Mouse (Mus musculus): ENCODE measurements around the gene Prc1. TPM values are rescaled to one million over a fixed set of nuclear protein-coding genes. Genes with fewer than 3 reads are reported as not detected.

Prc1 gene
- 8.4 and 13.8 TPM in 2 replicates for polyA plus RNA-seq (2015; fragmentation: Nextera tagmentation; extraction: Ambion mirVana)

GRCm38 (mm10) chr7:80294062-80294763, at the start of gene Prc1:
Prc1 (plus strand) TSS chr7:80294450.
- peak within 1 kb of the TSS; percentile 66 for H3K27ac ChIP-seq (ENCODE audit: low read length)
- WGBS: under 1% methylated on average over 51 of the region's 52 CpGs
- H3K9ac ChIP-seq (replicated peaks; ENCODE audit: low read depth): peak within 1 kb of the TSS; percentile 40
- DNase-seq (ENCODE audit: low spot score): peak; percentile 98
- no peaks in the 10 kb centered on the region for H3K27me3 ChIP-seq (replicated peaks; ENCODE audit: insufficient read depth, low read length)
- no peaks in the 10 kb centered on the region; the same call in 1 of the 2 replicates for H3K4me1 ChIP-seq (ENCODE audit: insufficient read depth, low read depth, low read length)
- peak; percentile 100 for ATAC-seq
- peak within 1 kb of the TSS; percentile 62 for H3K4me3 ChIP-seq (ENCODE audit: low read depth, low read length)
- no peak for TF ChIP-seq EP300 (IDR thresholded peaks at IDR 0.05)
- TF ChIP-seq CTCF (IDR thresholded peaks at IDR 0.05): peak; percentile 3; the same call in 1 of the 2 replicates
- H3K9me3 ChIP-seq (ENCODE audit: low read length): no peaks in the 10 kb centered on the region
- H3K4me2 ChIP-seq (replicated peaks; ENCODE audit: low read depth, low read length): peak within 1 kb of the TSS; percentile 84
- no peaks in the 10 kb centered on the region for H3K36me3 ChIP-seq (ENCODE audit: insufficient read depth, low read length)

DNA sequence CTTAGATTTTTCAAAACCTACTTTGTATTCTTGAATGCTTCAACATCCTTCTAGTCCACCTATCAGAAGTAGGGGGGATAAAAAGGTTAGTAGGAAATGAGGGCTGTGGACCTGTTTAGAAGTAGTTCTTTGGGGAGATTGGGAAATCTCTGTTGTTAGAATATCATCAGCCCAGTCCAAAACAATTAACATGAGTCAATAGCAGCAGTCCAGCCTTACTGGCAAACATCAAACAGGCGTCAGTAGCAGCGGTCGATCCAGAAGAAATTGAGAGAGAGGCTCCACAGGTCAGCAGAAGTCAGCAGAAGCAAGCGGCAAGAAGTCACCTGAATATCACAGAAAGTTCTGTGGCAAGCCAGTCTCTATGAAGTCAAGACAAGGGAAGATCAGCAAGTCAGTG, 49.4 kb upstream of the Prc1 start:
- no peak overlapping the region for H3K4me2 ChIP-seq (replicated peaks; ENCODE audit: low read depth, low read length)
- 91% methylated on average over 4 of the region's 4 CpGs for WGBS
- H3K9ac ChIP-seq (replicated peaks; ENCODE audit: low read depth): no peak overlapping the region
- no peaks in the 10 kb centered on the region for H3K4me1 ChIP-seq (ENCODE audit: insufficient read depth, low read depth, low read length)
- H3K4me3 ChIP-seq (ENCODE audit: low read depth, low read length): no peak overlapping the region
- no peak overlapping the region for H3K27ac ChIP-seq (ENCODE audit: low read length)
- ATAC-seq: no peak
- no peaks in the 10 kb centered on the region for H3K9me3 ChIP-seq (ENCODE audit: low read length)
- H3K36me3 ChIP-seq (ENCODE audit: insufficient read depth, low read length): 0 out of 2 replicates have a peak, but pooled peaks cover 5% of the 10 kb centered on the region
- no peak for DNase-seq (ENCODE audit: low spot score)
- H3K27me3 ChIP-seq (replicated peaks; ENCODE audit: insufficient read depth, low read length): no peaks in the 10 kb centered on the region
- no peak for TF ChIP-seq CTCF (IDR thresholded peaks at IDR 0.05)
- no peak for TF ChIP-seq EP300 (IDR thresholded peaks at IDR 0.05)

- under 1% methylated on average over 46 of the region's 48 CpGs for WGBS
- no peaks in the 10 kb centered on the region for H3K27me3 ChIP-seq (replicated peaks; ENCODE audit: insufficient read depth, low read length)
- peak; percentile 99 for DNase-seq (ENCODE audit: low spot score)
Observed at GRCm38 (mm10) chr7:80246148-80246721, 48.0 kb upstream of the Prc1 start, which contains the start of gene Ttll13. Ttll13 (plus strand) TSS chr7:80246376.

GRCm38 (mm10) chr7:80246859-80247258, 47.4 kb upstream of the Prc1 start:
- no peak overlapping the region for H3K27ac ChIP-seq (ENCODE audit: low read length)
- 41% methylated on average over 7 of the region's 7 CpGs for WGBS
- H3K36me3 ChIP-seq (ENCODE audit: insufficient read depth, low read length): no peaks in the 10 kb centered on the region
- H3K4me1 ChIP-seq (ENCODE audit: insufficient read depth, low read depth, low read length): no peaks in the 10 kb centered on the region
- no peaks in the 10 kb centered on the region for H3K27me3 ChIP-seq (replicated peaks; ENCODE audit: insufficient read depth, low read length)
- H3K4me2 ChIP-seq (replicated peaks; ENCODE audit: low read depth, low read length): peak overlapping the region; percentile 65
- ATAC-seq: no peak
- DNase-seq (ENCODE audit: low spot score): peak; percentile 27
- no peak overlapping the region for H3K9ac ChIP-seq (replicated peaks; ENCODE audit: low read depth)
- no peaks in the 10 kb centered on the region for H3K9me3 ChIP-seq (ENCODE audit: low read length)
- peak overlapping the region; percentile 55 for H3K4me3 ChIP-seq (ENCODE audit: low read depth, low read length)
- TF ChIP-seq EP300 (IDR thresholded peaks at IDR 0.05) (no peak), CTCF (IDR thresholded peaks at IDR 0.05) (no peak)

More at GRCm38 (mm10) chr7:80246148-80246721, 48.0 kb upstream of the Prc1 start, which contains the start of gene Ttll13:
- ATAC-seq: peak; percentile 99
- Histone ChIP-seq H3K9ac (replicated peaks; ENCODE audit: low read depth) (0 out of 2 replicates have a peak within 1 kb of the TSS, but pooled peaks have one; percentile 50), H3K4me2 (replicated peaks; ENCODE audit: low read depth, low read length) (peak within 1 kb of the TSS; percentile 65), H3K27ac (ENCODE audit: low read length) (peak within 1 kb of the TSS; percentile 84), H3K4me1 (ENCODE audit: insufficient read depth, low read depth, low read length) (no peaks in the 10 kb centered on the region), H3K9me3 (ENCODE audit: low read length) (no peaks in the 10 kb centered on the region), H3K4me3 (ENCODE audit: low read depth, low read length) (peak within 1 kb of the TSS; percentile 55), H3K36me3 (ENCODE audit: insufficient read depth, low read length) (0 out of 2 replicates have a peak, but pooled peaks cover 3% of the 10 kb centered on the region)
- TF ChIP-seq CTCF (IDR thresholded peaks at IDR 0.05): peak; percentile 64
- TF ChIP-seq EP300 (IDR thresholded peaks at IDR 0.05): peak; percentile 62

DNA sequence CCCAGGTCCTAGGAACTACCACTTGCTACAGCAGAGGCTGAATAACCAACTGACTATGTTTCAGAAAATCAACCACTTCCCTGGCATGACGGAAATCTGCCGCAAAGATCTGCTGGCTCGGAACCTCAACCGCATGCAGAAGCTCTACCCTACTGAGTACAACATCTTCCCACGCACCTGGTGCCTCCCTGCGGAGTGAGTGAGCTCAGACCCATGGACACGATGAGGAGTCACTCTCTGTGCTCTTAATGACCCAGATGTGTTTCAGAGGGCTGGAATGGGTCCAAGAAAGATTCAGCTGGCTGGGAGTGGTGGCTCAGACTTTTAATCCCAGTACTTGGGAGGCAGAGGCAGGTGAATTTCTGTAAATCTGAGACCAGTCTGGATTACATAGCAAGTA, 41.8 kb upstream of the Prc1 start:
- H3K4me3 ChIP-seq (ENCODE audit: low read depth, low read length): no peak overlapping the region
- no peaks in the 10 kb centered on the region; the same call in 1 of the 2 replicates for H3K27me3 ChIP-seq (replicated peaks; ENCODE audit: insufficient read depth, low read length)
- no peaks in the 10 kb centered on the region for H3K36me3 ChIP-seq (ENCODE audit: insufficient read depth, low read length)
- 78% methylated on average over 7 of the region's 7 CpGs for WGBS
- no peak overlapping the region for H3K27ac ChIP-seq (ENCODE audit: low read length)
- no peak overlapping the region for H3K4me2 ChIP-seq (replicated peaks; ENCODE audit: low read depth, low read length)
- H3K9me3 ChIP-seq (ENCODE audit: low read length): no peaks in the 10 kb centered on the region
- no peak overlapping the region for H3K9ac ChIP-seq (replicated peaks; ENCODE audit: low read depth)
- no peaks in the 10 kb centered on the region for H3K4me1 ChIP-seq (ENCODE audit: insufficient read depth, low read depth, low read length)
- DNase-seq (ENCODE audit: low spot score) (no peak), ATAC-seq (no peak)
- no peak for TF ChIP-seq CTCF (IDR thresholded peaks at IDR 0.05)
- no peak for TF ChIP-seq EP300 (IDR thresholded peaks at IDR 0.05)

DNA sequence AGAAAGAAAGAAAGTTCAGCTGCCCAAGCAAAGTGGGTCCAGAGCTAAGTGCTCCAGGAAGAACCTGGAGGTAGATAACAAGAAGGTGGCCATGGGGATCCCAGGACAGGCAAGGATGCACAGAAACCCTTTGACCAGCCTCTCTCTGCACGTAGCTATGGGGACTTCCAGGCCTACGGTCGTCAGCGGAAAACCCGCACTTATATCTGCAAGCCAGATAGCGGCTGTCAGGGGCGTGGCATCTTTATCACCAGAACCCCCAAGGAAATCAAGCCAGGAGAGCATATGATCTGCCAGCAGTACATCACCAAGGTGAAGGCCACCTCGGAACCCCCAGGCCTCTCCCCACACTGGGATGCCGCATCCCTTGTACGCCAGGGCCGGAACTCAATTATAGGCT, 41.4 kb upstream of the Prc1 start:
- 82% methylated on average over 11 of the region's 11 CpGs for WGBS
- H3K27me3 ChIP-seq (replicated peaks; ENCODE audit: insufficient read depth, low read length): no peaks in the 10 kb centered on the region; the same call in 1 of the 2 replicates
- no peaks in the 10 kb centered on the region for H3K36me3 ChIP-seq (ENCODE audit: insufficient read depth, low read length)
- no peaks in the 10 kb centered on the region for H3K9me3 ChIP-seq (ENCODE audit: low read length)
- DNase-seq (ENCODE audit: low spot score): no peak
- H3K27ac ChIP-seq (ENCODE audit: low read length): no peak overlapping the region
- H3K4me3 ChIP-seq (ENCODE audit: low read depth, low read length): no peak overlapping the region
- H3K4me1 ChIP-seq (ENCODE audit: insufficient read depth, low read depth, low read length): no peaks in the 10 kb centered on the region
- H3K4me2 ChIP-seq (replicated peaks; ENCODE audit: low read depth, low read length): no peak overlapping the region
- no peak for ATAC-seq
- TF ChIP-seq CTCF (IDR thresholded peaks at IDR 0.05) (no peak), EP300 (IDR thresholded peaks at IDR 0.05) (no peak)
- H3K9ac ChIP-seq (replicated peaks; ENCODE audit: low read depth): no peak overlapping the region
